Mouse (Mus musculus): ENCODE data around the gene Gpbp1. TPM values are rescaled to one million over a fixed set of nuclear protein-coding genes. Genes with fewer than 3 reads are reported as not detected.
A peak's percentile ranks its signal among the peaks of the same experiment; 100 is the strongest.

Gpbp1 gene
- total and polyA plus RNA-seq, 3 experiments = 58.2 to 648 (median 76.3) TPM

GRCm38 (mm10) chr13:111494330-111495029 lies 4.6 kb upstream of the Gpbp1 start:
- TF ChIP-seq MXI1 (IDR thresholded peaks at IDR 0.05; ENCODE audit: low read depth, low read length) (no peak), SIN3A (IDR thresholded peaks at IDR 0.05; ENCODE audit: low read length) (no peak), RAD21 (IDR thresholded peaks at IDR 0.05; ENCODE audit: low read depth, low read length) (no peak), ZNF384 (IDR thresholded peaks at IDR 0.05; ENCODE audit: low read depth, low read length) (peak; percentile 92), HCFC1 (IDR thresholded peaks at IDR 0.05; ENCODE audit: low read depth, low read length) (no peak), ELF1 (IDR thresholded peaks at IDR 0.05; ENCODE audit: low read depth, low read length) (peak; percentile 49; the same call in 1 of the 2 replicates), USF2 (IDR thresholded peaks at IDR 0.05; ENCODE audit: borderline replicate concordance in 1 of 2, insufficient read depth in 1 of 2, low read depth in 1 of 2, low read length in 2 of 2) (no peak), TCF12 (IDR thresholded peaks at IDR 0.05; ENCODE audit: low read depth, low read length) (no peak), JUND (IDR thresholded peaks at IDR 0.05; ENCODE audit: low read depth, low read length) (no peak), ZMIZ1 (IDR thresholded peaks at IDR 0.05; ENCODE audit: low read depth, low read length) (no peak), GATA1 (IDR thresholded peaks at IDR 0.05; ENCODE audit: low read depth, low read length) (no peak), E2F4 (IDR thresholded peaks at IDR 0.05; ENCODE audit: borderline replicate concordance, low read depth, low read length) (no peak)
- H3K9ac ChIP-seq (ENCODE audit: control insufficient read depth, low read depth, low read length, poor library complexity, severe bottlenecking) = no peak overlapping the region

GRCm38 (mm10) chr13:111491046-111491756 lies 1.3 kb upstream of the Gpbp1 start:
- Histone ChIP-seq H3K9me3 (replicated peaks; ENCODE audit: insufficient read depth, low read length) (no peaks in the 10 kb centered on the region), H3K36me3 (ENCODE audit: control insufficient read depth in 1 of 2, insufficient read depth in 2 of 2, low read length in 2 of 2) (peaks cover 9 to 18% of the 10 kb centered on the region in 2 experiments), H3K27me3 (ENCODE audit: control insufficient read depth in 1 of 2, insufficient read depth in 2 of 2, low read length in 2 of 2) (peaks cover 0 to 3% of the 10 kb centered on the region in 2 experiments; a peak in 1 of 4 replicates), H3K27ac (ENCODE audit: control insufficient read depth, low read depth, low read length) (no peak overlapping the region), H3K79me2 (ENCODE audit: control insufficient read depth, insufficient read depth, low read length, poor library complexity) (peaks cover 25% of the 10 kb centered on the region), H3K4me1 (ENCODE audit: control insufficient read depth in 1 of 2, insufficient read depth in 2 of 2, low read length in 2 of 2) (peaks cover 6 to 7% of the 10 kb centered on the region in 2 experiments; a peak in 2 of 4 replicates), H3K9ac (ENCODE audit: control insufficient read depth, low read depth, low read length, poor library complexity, severe bottlenecking) (peak overlapping the region; percentile 98), H3K4me3 (ENCODE audit: control insufficient read depth in 1 of 2, insufficient read depth in 1 of 2, low read depth in 2 of 2, low read length in 2 of 2) (peak overlapping the region; percentile 63 to 96)
- DNase-seq (ENCODE audit: low read depth, low spot score) = peak; percentile 52
- TF ChIP-seq TAL1 (IDR thresholded peaks at IDR 0.05; ENCODE audit: low read length) (peak; percentile 41), NELFE (IDR thresholded peaks at IDR 0.05; ENCODE audit: low read depth, low read length) (no peak), EP300 (IDR thresholded peaks at IDR 0.05; ENCODE audit: low read depth in 1 of 2, low read length in 2 of 2) (no peak), POLR2AphosphoS2 (IDR thresholded peaks at IDR 0.05; ENCODE audit: low read length) (no peak), ZNF384 (IDR thresholded peaks at IDR 0.05; ENCODE audit: low read depth, low read length) (no peak), USF1 (IDR thresholded peaks at IDR 0.05; ENCODE audit: low read depth, low read length) (no peak), ETS1 (IDR thresholded peaks at IDR 0.05; ENCODE audit: low read depth, low read length) (peak; percentile 39; the same call in 1 of the 2 replicates), ZMIZ1 (IDR thresholded peaks at IDR 0.05; ENCODE audit: low read depth, low read length) (no peak), MAZ (IDR thresholded peaks at IDR 0.05; ENCODE audit: low read depth, low read length) (0 out of 2 replicates have a peak, but pooled peaks have one; percentile 25), MAX (IDR thresholded peaks at IDR 0.05; ENCODE audit: low read length) (no peak), RAD21 (IDR thresholded peaks at IDR 0.05; ENCODE audit: low read depth, low read length) (no peak), POLR2AphosphoS5 (IDR thresholded peaks at IDR 0.05; ENCODE audit: borderline replicate concordance, low read depth, low read length) (no peak), NRF1 (IDR thresholded peaks at IDR 0.05; ENCODE audit: insufficient read depth, low read depth, low read length, poor library complexity, severe bottlenecking) (no peak), SMC3 (IDR thresholded peaks at IDR 0.05; ENCODE audit: low read depth, low read length) (no peak), HCFC1 (IDR thresholded peaks at IDR 0.05; ENCODE audit: low read depth, low read length) (no peak)

More at GRCm38 (mm10) chr13:111494330-111495029, 4.6 kb upstream of the Gpbp1 start:
- peaks cover 3% of the 10 kb centered on the region for H3K79me2 ChIP-seq (ENCODE audit: control insufficient read depth, insufficient read depth, low read length, poor library complexity)
- no peaks in the 10 kb centered on the region for H3K9me3 ChIP-seq (replicated peaks; ENCODE audit: insufficient read depth, low read length)
- H3K27ac ChIP-seq (ENCODE audit: control insufficient read depth, low read depth, low read length) = no peak overlapping the region
- peaks cover 0 to 3% of the 10 kb centered on the region in 2 experiments; a peak in 2 of 4 replicates for H3K27me3 ChIP-seq (ENCODE audit: control insufficient read depth in 1 of 2, insufficient read depth in 2 of 2, low read length in 2 of 2)
- peaks cover 0 to 10% of the 10 kb centered on the region in 2 experiments; a peak in 2 of 4 replicates for H3K36me3 ChIP-seq (ENCODE audit: control insufficient read depth in 1 of 2, insufficient read depth in 2 of 2, low read length in 2 of 2)
- no peak overlapping the region for H3K4me3 ChIP-seq (ENCODE audit: control insufficient read depth in 1 of 2, insufficient read depth in 1 of 2, low read depth in 2 of 2, low read length in 2 of 2)
- no peak for DNase-seq (ENCODE audit: low read depth, low spot score)
- peaks cover 0 to 7% of the 10 kb centered on the region in 2 experiments; a peak in 1 of 4 replicates for H3K4me1 ChIP-seq (ENCODE audit: control insufficient read depth in 1 of 2, insufficient read depth in 2 of 2, low read length in 2 of 2)
